Mouse (Mus musculus) left cerebral cortex, adult 2 months (tissue): ENCODE data around the gene Ammecr1. TPM values are rescaled to one million over a fixed set of nuclear protein-coding genes. Genes with fewer than 3 reads are reported as not detected.

Source experiments
- DNase-seq, 2 experiments: peaks; one replicate each; pipeline ENCODE4 v3.0.0; 2021 to 2022; ENCODE audit warnings: low spot score in 2 of 2, mixed read lengths in 1 of 2; ENCODE audit errors: extremely low spot score in 1 of 2
- H3K27ac ChIP-seq: fragments of 200-600 bp; 2 replicates; pipeline ENCODE4 v1.8.1; 2022
- H3K4me3 ChIP-seq: fragments of 200-600 bp; 2 replicates; pipeline ENCODE4 v1.8.1; 2022
- CTCF ChIP-seq: fragments of 200-600 bp; IDR thresholded peaks from 2 replicates; pipeline ENCODE4 v1.8.1; 2022; ENCODE audit warnings: antibody characterized with exemption, mild to moderate bottlenecking, moderate library complexity
- intact Hi-C: fragments of 180-260 bp; cut with DNase I; formaldehyde crosslinking; loops from one replicate; pipeline ENCODE4 v1.15.1; 2025
- total RNA-seq, 2 experiments: library from RNA; stranded (reverse); gene quantifications; 2 replicates each; pipeline ENCODE4 v1.2.3; 2021

Ammecr1 gene
- total RNA-seq, 2 experiments from 2014 or later: 2.6 to 3.6 TPM

GRCm38 (mm10) chrX:142979224-142979623, 12.7 kb upstream of the Ammecr1 start:
- intact Hi-C loops: no loop called here
- DNase-seq: no peak
- no peak overlapping the region for H3K4me3 ChIP-seq
- TF ChIP-seq CTCF: no peak
- no peak overlapping the region for H3K27ac ChIP-seq

GRCm38 (mm10) chrX:142972443-142972970, 6.0 kb upstream of the Ammecr1 start:
- no peak overlapping the region for H3K4me3 ChIP-seq
- no peak for TF ChIP-seq CTCF
- intact Hi-C loops: no loop called here
- no peak for DNase-seq
- H3K27ac ChIP-seq: no peak overlapping the region

- DNase-seq: no peak
- H3K4me3 ChIP-seq: no peak overlapping the region
- TF ChIP-seq CTCF: no peak
- intact Hi-C loops: no loop called here
- H3K27ac ChIP-seq: no peak overlapping the region
Observed at GRCm38 (mm10) chrX:142971759-142972158, 5.2 kb upstream of the Ammecr1 start.

GRCm38 (mm10) chrX:142967067-142967466, 539 bp upstream of the Ammecr1 start:
- DNase-seq: no peak
- intact Hi-C loops: loop anchor here (5.0 kb wide), 2 partner anchors 75 to 140 kb away; no protein-coding TSS in a partner anchor
- Histone ChIP-seq H3K4me3 (peak overlapping the region; percentile 31), H3K27ac (no peak overlapping the region)
- TF ChIP-seq CTCF: no peak

GRCm38 (mm10) chrX:142965236-142966007, 1.1 kb downstream of the Ammecr1 start:
- intact Hi-C loops: loop anchor here (5.0 kb wide), 2 partner anchors 73 to 138 kb away; no protein-coding TSS in a partner anchor
- TF ChIP-seq CTCF: no peak
- H3K4me3 ChIP-seq: peak overlapping the region; percentile 56
- DNase-seq: no peak
- H3K27ac ChIP-seq: peak overlapping the region; percentile 24; the same call in 1 of the 2 replicates

- no peak for TF ChIP-seq CTCF
- Histone ChIP-seq H3K27ac (no peak overlapping the region), H3K4me3 (no peak overlapping the region)
- DNase-seq: no peak
- intact Hi-C loops: no loop called here
Observed at GRCm38 (mm10) chrX:142960434-142960833, 6.1 kb downstream of the Ammecr1 start.

GRCm38 (mm10) chrX:142959674-142960307, 6.7 kb downstream of the Ammecr1 start:
- no peak overlapping the region for H3K27ac ChIP-seq
- TF ChIP-seq CTCF: no peak
- no peak for DNase-seq
- no peak overlapping the region for H3K4me3 ChIP-seq
- intact Hi-C loops: no loop called here

GRCm38 (mm10) chrX:142928430-142928829, 38.1 kb downstream of the Ammecr1 start:
- no peak overlapping the region for H3K27ac ChIP-seq
- H3K4me3 ChIP-seq: no peak overlapping the region
- intact Hi-C loops: no loop called here
- no peak for TF ChIP-seq CTCF
- no peak for DNase-seq

GRCm38 (mm10) chrX:142917394-142917793, 49.1 kb downstream of the Ammecr1 start:
- H3K27ac ChIP-seq: no peak overlapping the region
- H3K4me3 ChIP-seq: no peak overlapping the region
- no peak for TF ChIP-seq CTCF
- intact Hi-C loops: no loop called here
- DNase-seq: no peak

- intact Hi-C loops: no loop called here
Observed at GRCm38 (mm10) chrX:142916719-142917118, 49.8 kb downstream of the Ammecr1 start.

GRCm38 (mm10) chrX:142914208-142914607, 52.3 kb downstream of the Ammecr1 start:
- TF ChIP-seq CTCF: no peak
- H3K4me3 ChIP-seq: no peak overlapping the region
- no peak for DNase-seq
- no peak overlapping the region for H3K27ac ChIP-seq
- intact Hi-C loops: no loop called here

More at GRCm38 (mm10) chrX:142916719-142917118, 49.8 kb downstream of the Ammecr1 start:
- DNase-seq: no peak
- TF ChIP-seq CTCF: no peak
- no peak overlapping the region for H3K27ac ChIP-seq
- no peak overlapping the region for H3K4me3 ChIP-seq

- Histone ChIP-seq H3K27ac (no peak overlapping the region), H3K4me3 (no peak overlapping the region)
- TF ChIP-seq CTCF: no peak
- intact Hi-C loops: no loop called here
- DNase-seq: no peak
Observed at GRCm38 (mm10) chrX:142903854-142904253, 62.7 kb downstream of the Ammecr1 start.
